Comparison of ENCODE assay signal across 25 mouse cellular contexts in genomic region chr6:144870949-144871348, GRCm38 (mm10).
"Had no signal": no experiment of that assay in that cellular context is flagged by ENCODE, and none has a peak within 500 bp of the region (broad histone marks: within the 10 kb centered on the region; RNA-seq: fewer than 3 reads in every experiment).

No protein-coding gene starts in this region.

- H3K27me3 ChIP-seq: embryonic facial prominence, embryonic 12.5 days; embryonic facial prominence, embryonic 13.5 days; embryonic facial prominence, embryonic 15.5 days; forebrain, embryonic 12.5 days; forebrain, embryonic 13.5 days; forebrain, embryonic 15.5 days had no signal

- H3K27ac ChIP-seq: embryonic facial prominence, embryonic 10.5 days; embryonic facial prominence, embryonic 12.5 days; embryonic facial prominence, embryonic 13.5 days; embryonic facial prominence, embryonic 15.5 days; forebrain, embryonic 10.5 days; forebrain, embryonic 12.5 days; forebrain, embryonic 13.5 days; forebrain, embryonic 15.5 days; gastrocnemius, adult 2 months; heart, adult 2 months had no signal

- DNase-seq: cerebellum, adult 8-10 months; cerebellum, adult 9-10 months; cerebellum, adult 9-11 months; cerebellum, postnatal 10 days; cerebellum, postnatal 14 days; cerebellum, postnatal 25 days; cerebellum, postnatal 36 days; embryo, embryonic 11 days; forebrain, postnatal 0 days; gastrocnemius, adult 2 months; gastrocnemius, postnatal 10 days; gastrocnemius, postnatal 14 days; gastrocnemius, postnatal 25 days; gastrocnemius, postnatal 36 days; heart, adult 18-20 months; heart, adult 2 months had no signal

- H3K9me3 ChIP-seq: embryonic facial prominence, embryonic 10.5 days; embryonic facial prominence, embryonic 12.5 days; embryonic facial prominence, embryonic 13.5 days; embryonic facial prominence, embryonic 15.5 days; forebrain, embryonic 10.5 days; forebrain, embryonic 12.5 days; forebrain, embryonic 13.5 days; forebrain, embryonic 15.5 days had no signal

- H3K36me3 ChIP-seq: embryonic facial prominence, embryonic 10.5 days; embryonic facial prominence, embryonic 12.5 days; embryonic facial prominence, embryonic 13.5 days; embryonic facial prominence, embryonic 15.5 days; forebrain, embryonic 10.5 days; forebrain, embryonic 12.5 days; forebrain, embryonic 15.5 days had no signal

- H3K4me1 ChIP-seq: embryonic facial prominence, embryonic 10.5 days; embryonic facial prominence, embryonic 12.5 days; embryonic facial prominence, embryonic 13.5 days; embryonic facial prominence, embryonic 15.5 days had no signal

- H3K9ac ChIP-seq: embryonic facial prominence, embryonic 12.5 days; embryonic facial prominence, embryonic 13.5 days; embryonic facial prominence, embryonic 15.5 days; forebrain, embryonic 12.5 days; forebrain, embryonic 13.5 days; forebrain, embryonic 15.5 days; forebrain, postnatal 0 days had no signal

- H3K4me2 ChIP-seq: embryonic facial prominence, embryonic 12.5 days; embryonic facial prominence, embryonic 13.5 days; embryonic facial prominence, embryonic 15.5 days; forebrain, embryonic 12.5 days; forebrain, embryonic 13.5 days; forebrain, embryonic 15.5 days had no signal

- H3K4me3 ChIP-seq: embryonic facial prominence, embryonic 10.5 days; embryonic facial prominence, embryonic 12.5 days; embryonic facial prominence, embryonic 13.5 days; embryonic facial prominence, embryonic 15.5 days; erythroblast, embryonic 14.5 days; forebrain, embryonic 10.5 days; forebrain, embryonic 12.5 days; forebrain, embryonic 13.5 days; forebrain, embryonic 15.5 days; gastrocnemius, adult 2 months; heart, adult 2 months had no signal
